ENCODE assay signal across 8 mouse cellular contexts in genomic region chr13:5865098-5865415, GRCm38 (mm10). TPM values are rescaled to one million over a fixed set of nuclear protein-coding genes. Genes with fewer than 3 reads are reported as not detected.
A peak's percentile ranks its signal among the peaks of the same experiment; 100 is the strongest.
DNase-seq lines count a peak whose midpoint lies in the region; ATAC-seq and TF ChIP-seq lines count a peak whose summit lies in the region.

No protein-coding gene starts in this region.

- H3K9ac ChIP-seq in intestine, postnatal 0 days (ENCODE audit: low read depth, low read length) = 0 out of 2 replicates have a peak overlapping the region, but pooled peaks have one; percentile 17
- no peak overlapping the region for H3K9ac ChIP-seq in stomach, embryonic 15.5 days

- no peak for ATAC-seq in intestine, postnatal 0 days
- no peak for ATAC-seq in stomach, embryonic 15.5 days (ENCODE audit: insufficient read depth, low FRiP score, low read depth)

- H3K27me3 ChIP-seq in spleen, adult 2 months (ENCODE audit: control insufficient read depth, insufficient read depth, low read length) = no peaks in the 10 kb centered on the region
- H3K27me3 ChIP-seq in intestine, postnatal 0 days (replicated peaks; ENCODE audit: control insufficient read depth, insufficient read depth, low read length) = no peaks in the 10 kb centered on the region
- H3K27me3 ChIP-seq in stomach, embryonic 15.5 days (replicated peaks) = no peaks in the 10 kb centered on the region

- 89% methylated on average over 9 of the region's 9 CpGs for WGBS in spleen, adult 2 months
- WGBS in intestine, postnatal 0 days = 89% methylated on average over 9 of the region's 9 CpGs
- 86% methylated on average over 9 of the region's 9 CpGs for WGBS in stomach, embryonic 15.5 days

- peak; percentile 24 to 54 for DNase-seq in heart, adult 18-20 months
- DNase-seq in heart, adult 8-10 months (ENCODE audit: low spot score) = no peak
- no peak for DNase-seq in spleen, adult 2 months (ENCODE audit: low read depth in 1 of 2, low spot score in 2 of 2)
- DNase-seq in spleen, postnatal 14 days (ENCODE audit: low spot score in 2 of 2) = no peak
- no peak for DNase-seq in testis, postnatal 10 days (ENCODE audit: low spot score)
- no peak for DNase-seq in urinary bladder, postnatal 10 days (ENCODE audit: low spot score)

- no peak overlapping the region for H3K4me3 ChIP-seq in spleen, adult 2 months (ENCODE audit: extremely low read depth, insufficient read depth, insufficient read length)
- peak overlapping the region; percentile 9; the same call in 1 of the 2 replicates for H3K4me3 ChIP-seq in intestine, postnatal 0 days (ENCODE audit: low read depth, low read length)
- H3K4me3 ChIP-seq in stomach, embryonic 15.5 days (replicated peaks) = no peak overlapping the region

- peak overlapping the region; percentile 23 for H3K27ac ChIP-seq in spleen, adult 2 months (ENCODE audit: insufficient read depth, low read length)
- peak overlapping the region; percentile 47 for H3K27ac ChIP-seq in intestine, postnatal 0 days (ENCODE audit: low read depth, low read length)
- no peak overlapping the region for H3K27ac ChIP-seq in stomach, embryonic 15.5 days

- TF ChIP-seq CTCF in spleen, adult 2 months (IDR thresholded peaks at IDR 0.05; ENCODE audit: extremely low read depth, insufficient read depth, insufficient read length, insufficient replicate concordance) = no peak
- TF ChIP-seq CTCF in intestine, postnatal 0 days (IDR thresholded peaks at IDR 0.05; ENCODE audit: low read depth) = no peak

- TF ChIP-seq POLR2A in spleen, adult 2 months (IDR thresholded peaks at IDR 0.05; ENCODE audit: low read depth, low read length) = no peak

- no peaks in the 10 kb centered on the region for H3K9me3 ChIP-seq in intestine, postnatal 0 days (ENCODE audit: control insufficient read depth)
- H3K9me3 ChIP-seq in stomach, embryonic 15.5 days = no peaks in the 10 kb centered on the region

- H3K36me3 ChIP-seq in spleen, adult 2 months (ENCODE audit: control insufficient read depth, insufficient read depth, low read length) = peaks cover 36% of the 10 kb centered on the region
- H3K36me3 ChIP-seq in intestine, postnatal 0 days (ENCODE audit: control insufficient read depth, insufficient read depth) = peaks cover 43% of the 10 kb centered on the region
- H3K36me3 ChIP-seq in stomach, embryonic 15.5 days = peaks cover 29% of the 10 kb centered on the region

- peaks cover 6% of the 10 kb centered on the region for H3K4me1 ChIP-seq in spleen, adult 2 months (ENCODE audit: control insufficient read depth, insufficient read depth, insufficient read length)
- H3K4me1 ChIP-seq in intestine, postnatal 0 days (replicated peaks; ENCODE audit: control insufficient read depth, insufficient read depth, low read length) = 0 out of 2 replicates have a peak, but pooled peaks cover 3% of the 10 kb centered on the region
- H3K4me1 ChIP-seq in stomach, embryonic 15.5 days = peaks cover 23% of the 10 kb centered on the region

- peak overlapping the region; percentile 73 for H3K4me2 ChIP-seq in intestine, postnatal 0 days (replicated peaks; ENCODE audit: low read depth)
- peak overlapping the region; percentile 53 for H3K4me2 ChIP-seq in stomach, embryonic 15.5 days

RNA-seq across cellular contexts. Expression of gene Klf6, which starts 3.8 kb away (rescaled TPM):
- total RNA-seq in heart, adult 18-20 months (2021) = 10 to 100 TPM; 64.8 to 69.7 TPM
- 10 to 100 TPM; 36.0 to 49.3 (median 42.0) TPM for total RNA-seq in heart, adult 8-10 months (2022)
- 8.4 and 14.6 TPM in 2 replicates for polyA plus RNA-seq in spleen, adult 2 months (2012; rRNA removed)
- polyA plus RNA-seq in intestine, postnatal 0 days (2015; fragmentation: Nextera tagmentation; extraction: Ambion mirVana) = 64.4 and 65.3 TPM in 2 replicates
- 80.4 and 88.9 TPM in 2 replicates for polyA plus RNA-seq in stomach, embryonic 15.5 days (2015; fragmentation: Nextera tagmentation; extraction: Ambion mirVana)

Comparison
In these comparisons a context has a peak if more than half of its experiments do, and no peak if none do; other contexts are left out.
1. DNase-seq: peak in heart, adult 18-20 months (2 of 2); none in heart, adult 8-10 months (single experiment), spleen, adult 2 months (0 of 2), spleen, postnatal 14 days (0 of 2), testis, postnatal 10 days (single experiment) and urinary bladder, postnatal 10 days (single experiment).